Mouse (Mus musculus) liver, embryonic 14.5 days (tissue): ENCODE measurements around the gene Zfp287.

Experiments used
- CTCF ChIP-seq: IDR thresholded peaks from 2 replicates; pipeline ENCODE4 v1.5.1; 2016; ENCODE audit warnings: antibody characterized with exemption, low read depth, control low read depth
- EP300 ChIP-seq: IDR thresholded peaks from 2 replicates; pipeline ENCODE4 v1.6.1; 2016; ENCODE audit warnings: antibody characterized with exemption, low read depth

GRCm38 (mm10) chr11:62742261-62742957 lies 10.7 kb upstream of the Zfp287 start:
- no peak for TF ChIP-seq EP300
- TF ChIP-seq CTCF: no peak
